Mouse (Mus musculus) limb, embryonic 15.5 days (tissue): Measurements from ENCODE around the gene Lap3. TPM values are rescaled to one million over a fixed set of nuclear protein-coding genes. Genes with fewer than 3 reads are reported as not detected.

ENCODE experiments used
- ATAC-seq: fragments of 200-750 bp; cut with Nextera tagmentation; 2 replicates; pipeline ENCODE4 v1.8.0; 2017; ENCODE audit warnings: low read depth, moderate TSS enrichment; ENCODE audit not compliant: insufficient number of reproducible peaks, low FRiP score, low TSS enrichment
- H3K27ac ChIP-seq: fragments of 300-500 bp; sonication (generic); 2 replicates; pipeline ENCODE4 v1.5.1; 2015; ENCODE audit warnings: moderate library complexity, mild to moderate bottlenecking, inconsistent platforms
- H3K27me3 ChIP-seq: fragments of 300-500 bp; sonication (generic); 2 replicates; pipeline ENCODE4 v1.6.1; 2015; ENCODE audit warnings: inconsistent platforms
- H3K36me3 ChIP-seq: fragments of 300-500 bp; sonication (generic); 2 replicates; pipeline ENCODE4 v1.6.1; 2015; ENCODE audit warnings: inconsistent platforms
- H3K4me1 ChIP-seq: fragments of 300-500 bp; sonication (generic); 2 replicates; pipeline ENCODE4 v1.6.1; 2015; ENCODE audit warnings: inconsistent platforms
- H3K4me2 ChIP-seq: fragments of 300-500 bp; sonication (generic); 2 replicates; pipeline ENCODE4 v1.6.1; 2015; ENCODE audit warnings: mild to moderate bottlenecking, inconsistent platforms
- H3K4me3 ChIP-seq: fragments of 300-500 bp; sonication (generic); 2 replicates; pipeline ENCODE4 v1.5.1; 2015; ENCODE audit warnings: mild to moderate bottlenecking, inconsistent platforms
- H3K9ac ChIP-seq: fragments of 300-500 bp; sonication (generic); 2 replicates; pipeline ENCODE4 v1.6.1; 2015; ENCODE audit warnings: inconsistent platforms
- H3K9me3 ChIP-seq: fragments of 300-500 bp; sonication (generic); 2 replicates; pipeline ENCODE4 v1.6.1; 2016; ENCODE audit warnings: inconsistent platforms
- WGBS: fragments of 180-500 bp; shearing (Covaris S2); methylation state at CpG from one replicate; pipeline ENCODE4 v1.1.7; 2015; 5-methylcytosine and 5-hydroxymethylcytosine counted together
- polyA plus RNA-seq: library from polyadenylated mRNA; unstranded; fragments of >200 nt; fragmentation: Nextera tagmentation; extraction: Ambion mirVana; gene quantifications from 2 replicates; pipeline ENCODE4 v1.2.1, GENCODE M21; 2015

The Lap3 gene
- polyA plus RNA-seq: 59.8 and 66.2 TPM in 2 replicates

DNA sequence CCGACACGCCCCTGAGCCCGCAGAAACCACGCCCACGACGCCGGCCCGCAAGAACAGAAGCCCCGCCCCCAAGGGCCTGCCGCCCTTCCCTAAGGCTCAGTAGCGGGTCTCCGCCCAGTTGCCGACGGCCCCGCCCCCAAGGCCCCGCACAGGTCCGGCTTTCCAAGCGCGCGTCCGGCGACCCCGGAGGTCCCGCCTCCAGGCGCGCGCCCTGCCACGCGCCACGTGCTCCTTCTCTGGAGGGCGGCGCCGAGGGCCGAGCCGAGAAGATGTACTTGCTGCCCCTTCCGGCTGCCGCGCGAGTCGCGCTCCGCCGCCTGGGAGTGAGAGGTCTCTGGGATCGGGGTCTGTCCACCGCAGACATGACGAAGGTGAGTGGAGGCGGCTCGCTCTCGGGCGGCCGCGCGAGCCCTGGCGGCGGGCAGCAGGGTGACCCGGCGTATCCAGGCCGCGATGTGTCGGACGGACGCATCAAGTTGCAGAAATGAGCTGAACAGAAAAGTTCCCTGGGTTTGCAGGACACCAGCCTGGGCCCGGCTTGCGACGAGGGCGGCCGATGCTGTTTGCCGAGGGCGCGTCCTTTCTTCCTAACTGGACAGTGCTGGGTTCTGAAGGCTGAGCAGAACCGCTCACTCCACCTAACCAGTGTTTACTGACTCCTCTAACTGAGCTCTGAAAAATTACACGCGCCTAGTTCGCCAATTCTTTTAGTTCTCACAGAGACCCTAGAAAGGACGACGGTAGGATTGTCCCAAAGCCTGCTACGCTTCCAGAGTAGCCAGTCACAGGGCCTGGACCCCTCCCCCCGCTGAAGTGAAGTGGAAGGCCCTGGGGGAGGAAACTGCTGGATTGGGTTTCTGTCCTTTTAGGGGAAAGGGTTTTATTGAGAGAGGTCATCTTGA is at the start of gene Lap3:
Gene Lap3, plus strand, starts transcription at position 184 of the 902 bp plus-strand sequence.
- Histone ChIP-seq H3K4me1 (peaks cover 11% of the 10 kb centered on the region), H3K9ac (peak within 1 kb of the TSS; percentile 75), H3K36me3 (peaks cover 21% of the 10 kb centered on the region), H3K27ac (peak within 1 kb of the TSS; percentile 70), H3K9me3 (no peaks in the 10 kb centered on the region), H3K27me3 (no peaks in the 10 kb centered on the region), H3K4me2 (peak within 1 kb of the TSS; percentile 57), H3K4me3 (peak within 1 kb of the TSS; percentile 64)
- peak; percentile 92 for ATAC-seq
- WGBS: under 1% methylated on average over 78 of the region's 78 CpGs

DNA sequence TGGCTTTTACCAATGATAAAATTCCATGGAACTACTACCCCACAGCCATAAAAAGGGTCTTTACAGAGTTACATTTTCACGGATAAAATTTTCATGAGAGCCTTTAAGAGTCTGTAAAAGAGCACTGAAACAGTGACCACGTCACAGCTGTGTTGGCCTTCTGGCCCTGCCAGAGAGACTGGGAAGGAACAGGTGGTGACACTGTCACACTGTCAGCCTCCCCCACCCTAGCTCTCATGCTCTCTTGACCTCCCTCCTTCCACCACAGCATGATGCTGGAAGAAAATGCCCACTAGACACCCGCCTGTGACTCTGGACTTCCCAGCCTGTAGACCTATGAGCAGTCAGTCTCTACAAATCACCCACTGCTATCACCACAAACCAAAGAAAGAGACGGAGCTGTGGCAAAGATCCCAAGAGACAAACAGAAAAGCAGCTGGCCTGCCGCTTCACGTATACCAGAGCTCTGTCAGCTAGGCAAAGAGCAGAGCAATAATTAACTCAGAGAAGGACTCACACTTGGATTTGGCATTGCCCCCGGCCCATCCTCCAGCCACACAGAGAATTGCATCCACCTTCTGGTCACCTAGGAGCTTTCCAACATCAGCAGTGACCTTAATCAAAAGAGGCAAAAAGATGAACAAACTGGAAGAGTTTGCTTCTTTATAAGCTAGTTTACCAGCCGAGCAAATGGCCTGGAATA is 48.9 kb upstream of the Lap3 start:
- H3K4me2 ChIP-seq: no peak overlapping the region
- WGBS: 69% methylated on average over 8 of the region's 8 CpGs

DNA sequence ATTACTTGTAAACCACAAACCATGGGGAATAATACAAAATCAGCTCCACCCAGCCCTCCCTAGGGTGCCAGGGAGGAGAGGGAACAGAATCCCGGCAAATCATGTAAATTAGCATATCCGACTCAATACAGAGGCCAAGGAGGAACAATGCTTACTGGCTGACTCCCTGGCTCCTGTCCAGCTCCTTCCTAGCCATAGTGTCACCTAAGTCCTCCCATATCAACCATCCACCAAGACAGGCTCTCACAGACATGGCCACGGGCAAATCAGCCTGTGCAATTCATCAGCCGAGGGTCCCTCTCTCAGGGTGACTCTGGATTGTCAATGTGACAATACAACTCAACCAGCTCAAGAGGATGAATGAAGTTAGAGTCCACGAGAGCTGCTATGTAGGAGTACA is 44.5 kb upstream of the Lap3 start:
- WGBS: 57% methylated on average over 5 of the region's 5 CpGs
- peak overlapping the region; percentile 74; the same call in 1 of the 2 replicates for H3K4me3 ChIP-seq

More for the DNA sequence above, 48.9 kb upstream of the Lap3 start:
- Histone ChIP-seq H3K4me1 (peaks cover 12% of the 10 kb centered on the region), H3K36me3 (peaks cover 24% of the 10 kb centered on the region), H3K4me3 (no peak overlapping the region), H3K27ac (no peak overlapping the region), H3K27me3 (no peaks in the 10 kb centered on the region), H3K9ac (no peak overlapping the region), H3K9me3 (no peaks in the 10 kb centered on the region)
- no peak for ATAC-seq

DNA sequence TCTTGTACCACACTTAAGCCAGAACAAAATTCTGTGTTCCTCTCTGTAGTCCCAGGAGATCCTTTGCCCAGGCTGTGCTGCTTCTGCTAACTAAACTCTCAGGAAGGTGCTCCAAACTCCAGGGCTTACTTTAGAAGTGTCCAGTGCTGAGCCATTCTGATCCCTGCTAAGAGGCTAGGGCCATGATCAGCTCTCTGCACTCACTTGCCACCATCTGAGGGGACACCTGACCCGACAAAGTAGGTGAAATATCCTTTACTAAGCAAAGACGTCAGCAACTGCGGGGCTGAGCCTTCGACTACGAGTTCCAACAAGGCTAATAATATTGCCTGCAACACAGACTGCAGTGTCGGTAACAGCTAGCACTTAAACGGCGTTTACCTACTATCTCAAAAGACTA is 44.0 kb upstream of the Lap3 start:
- peak overlapping the region; percentile 95 for H3K4me2 ChIP-seq
- H3K4me3 ChIP-seq: peak overlapping the region; percentile 74
- no peak for ATAC-seq
- H3K9me3 ChIP-seq: no peaks in the 10 kb centered on the region
- peak overlapping the region; percentile 61 for H3K9ac ChIP-seq
- no peak overlapping the region for H3K27ac ChIP-seq
- 2% methylated on average over 8 of the region's 8 CpGs for WGBS
- H3K36me3 ChIP-seq: peaks cover 5% of the 10 kb centered on the region; the same call in 1 of the 2 replicates
- H3K27me3 ChIP-seq: no peaks in the 10 kb centered on the region
- peaks cover 14% of the 10 kb centered on the region for H3K4me1 ChIP-seq

More for the DNA sequence above, 44.5 kb upstream of the Lap3 start:
- Histone ChIP-seq H3K9me3 (no peaks in the 10 kb centered on the region), H3K36me3 (peaks cover 8% of the 10 kb centered on the region; the same call in 1 of the 2 replicates), H3K9ac (no peak overlapping the region; the same call in 1 of the 2 replicates), H3K4me2 (peak overlapping the region; percentile 95), H3K27ac (no peak overlapping the region), H3K4me1 (peaks cover 14% of the 10 kb centered on the region), H3K27me3 (no peaks in the 10 kb centered on the region)
- ATAC-seq: no peak

DNA sequence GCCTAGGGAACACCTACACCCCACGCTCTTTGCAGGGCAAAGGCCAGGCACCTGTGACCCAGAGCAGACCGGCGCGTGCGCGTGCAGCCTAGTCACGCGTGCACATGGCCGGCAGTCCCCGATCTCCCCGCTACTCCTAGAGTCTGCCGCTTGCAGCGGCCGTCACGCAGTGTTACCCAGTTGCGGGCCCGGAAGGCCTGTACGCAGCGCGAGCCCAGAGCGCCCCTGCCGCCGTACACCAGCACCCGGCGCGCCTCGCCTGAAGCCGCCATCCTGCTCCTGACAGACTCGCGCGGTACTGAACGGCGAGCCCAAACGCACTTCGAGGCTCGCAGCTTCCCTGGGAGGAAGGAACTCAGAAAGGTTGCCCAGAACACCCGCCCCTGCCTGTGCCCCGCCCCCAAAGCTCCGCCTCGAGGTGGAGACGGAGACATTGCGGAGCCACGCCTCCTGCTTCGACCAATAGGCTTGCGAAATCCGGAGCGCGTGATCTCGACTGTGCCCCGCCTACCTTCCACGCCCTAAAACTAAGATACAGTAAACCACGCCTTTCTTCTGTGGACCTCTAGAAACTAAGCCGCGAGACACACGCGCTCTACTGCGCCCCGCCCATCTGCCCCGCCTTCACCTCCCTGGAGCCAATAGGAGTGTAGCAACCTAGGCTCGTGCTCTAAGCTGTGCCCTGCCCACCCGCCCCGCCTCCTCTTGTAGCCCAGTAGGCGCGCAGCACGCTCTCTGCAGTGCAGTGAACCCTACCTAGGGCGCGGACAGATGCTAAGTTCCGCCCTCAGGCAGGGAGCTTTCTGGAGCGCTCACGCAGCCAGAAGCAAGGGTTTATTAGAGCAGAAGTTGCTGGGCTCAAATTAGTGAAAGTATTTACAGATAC is 43.1 kb upstream of the Lap3 start, which contains the start of gene Qdpr:
Gene Qdpr, minus strand, starts transcription at position 406 of the 886 bp plus-strand sequence.
- WGBS: under 1% methylated on average over 70 of the region's 70 CpGs
- H3K9me3 ChIP-seq: no peaks in the 10 kb centered on the region
- H3K27me3 ChIP-seq: no peaks in the 10 kb centered on the region
- peak within 1 kb of the TSS; percentile 61 for H3K9ac ChIP-seq
- ATAC-seq: peak; percentile 100
- peak within 1 kb of the TSS; percentile 95 for H3K4me2 ChIP-seq
- H3K4me1 ChIP-seq: peaks cover 14% of the 10 kb centered on the region
- H3K27ac ChIP-seq: peak within 1 kb of the TSS; percentile 79
- H3K4me3 ChIP-seq: peak within 1 kb of the TSS; percentile 74
- H3K36me3 ChIP-seq: peaks cover 2% of the 10 kb centered on the region; the same call in 1 of the 2 replicates

DNA sequence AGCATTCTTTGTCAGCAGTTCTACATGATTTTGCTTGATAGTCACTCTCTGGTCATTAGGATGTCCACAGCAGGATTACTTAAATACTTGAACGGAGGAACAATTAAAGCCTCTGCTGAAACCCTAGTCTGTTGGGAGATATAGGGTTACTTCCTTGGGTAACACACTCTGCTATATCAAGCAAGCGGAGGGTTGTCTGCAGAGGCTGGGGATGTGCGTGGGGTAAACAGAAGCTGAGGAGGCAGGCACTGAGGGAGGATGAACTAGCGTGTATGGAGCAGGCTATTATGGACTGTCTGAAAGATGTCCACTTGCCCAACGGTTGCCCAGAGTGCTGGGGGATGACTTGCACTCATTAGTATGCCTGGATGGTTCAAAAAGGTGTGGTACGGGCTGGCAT is 39.7 kb upstream of the Lap3 start, which contains the start of gene Clrn2:
Gene Clrn2, plus strand, starts transcription at position 301 of the 400 bp plus-strand sequence.
- ATAC-seq: no peak
- H3K27ac ChIP-seq: no peak within 1 kb of the TSS
- WGBS: 60% methylated on average over 6 of the region's 6 CpGs
- H3K9ac ChIP-seq: no peak within 1 kb of the TSS
- no peaks in the 10 kb centered on the region for H3K9me3 ChIP-seq
- no peaks in the 10 kb centered on the region for H3K27me3 ChIP-seq
- no peak within 1 kb of the TSS for H3K4me3 ChIP-seq
- no peak within 1 kb of the TSS for H3K4me2 ChIP-seq
- no peaks in the 10 kb centered on the region for H3K36me3 ChIP-seq
- H3K4me1 ChIP-seq: peaks cover 11% of the 10 kb centered on the region

DNA sequence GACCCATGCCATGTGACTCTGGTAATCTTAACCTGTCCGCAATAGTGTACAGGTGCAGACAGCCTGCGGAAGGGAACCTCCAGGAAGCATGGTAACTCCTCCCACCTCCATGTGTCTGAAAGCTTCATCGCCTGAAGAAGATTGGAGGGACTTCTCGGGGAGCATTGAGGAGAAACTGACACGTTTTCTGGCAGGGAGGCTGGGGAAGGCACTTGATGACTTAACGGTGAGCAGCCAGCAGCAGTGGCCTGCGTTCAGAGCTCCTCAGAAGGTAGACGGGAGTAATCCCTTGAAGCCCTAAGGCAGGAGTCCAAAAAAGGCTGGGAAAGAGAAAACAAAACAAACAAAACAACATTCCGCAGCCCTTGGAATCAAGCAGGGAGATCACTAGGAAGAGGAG is 38.7 kb upstream of the Lap3 start:
- H3K4me3 ChIP-seq: no peak overlapping the region
- H3K9me3 ChIP-seq: no peaks in the 10 kb centered on the region

DNA sequence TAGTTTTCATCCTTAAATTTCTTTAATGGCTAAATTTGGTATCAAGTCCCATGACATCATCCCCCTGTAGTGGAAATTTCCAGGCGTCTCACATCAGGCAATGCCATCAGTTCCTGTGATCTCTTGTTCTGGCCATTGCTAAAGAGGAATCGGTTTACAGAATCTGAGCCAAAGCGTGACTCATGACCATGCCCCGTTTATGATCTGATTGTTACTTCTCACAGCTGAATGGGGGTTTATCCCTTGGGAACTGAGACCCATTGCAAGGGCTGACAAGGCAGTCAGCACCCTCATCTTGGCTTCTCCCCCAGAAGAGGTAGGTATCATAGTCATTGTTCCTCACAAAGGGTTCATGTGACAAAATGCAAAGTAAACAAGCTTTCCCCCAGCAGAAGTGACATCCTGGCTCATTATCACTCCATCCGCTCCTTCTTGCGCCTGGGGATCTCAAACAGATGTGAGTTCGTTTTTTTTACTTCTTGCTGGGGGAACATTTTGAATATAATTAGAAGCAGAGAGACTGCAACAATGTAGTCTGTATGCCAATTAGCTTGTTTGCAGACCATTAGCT is 20.2 kb upstream of the Lap3 start:
- no peak overlapping the region for H3K9ac ChIP-seq
- no peaks in the 10 kb centered on the region for H3K27me3 ChIP-seq
- no peak overlapping the region for H3K4me3 ChIP-seq
- no peak overlapping the region for H3K27ac ChIP-seq
- H3K36me3 ChIP-seq: no peaks in the 10 kb centered on the region
- 24% methylated on average over 7 of the region's 7 CpGs for WGBS
- ATAC-seq: no peak
- H3K4me1 ChIP-seq: peaks cover 12% of the 10 kb centered on the region; the same call in 1 of the 2 replicates
- H3K4me2 ChIP-seq: no peak overlapping the region
- H3K9me3 ChIP-seq: no peaks in the 10 kb centered on the region

More for the DNA sequence above, 38.7 kb upstream of the Lap3 start:
- Histone ChIP-seq H3K36me3 (no peaks in the 10 kb centered on the region), H3K27ac (no peak overlapping the region), H3K4me2 (no peak overlapping the region), H3K27me3 (no peaks in the 10 kb centered on the region), H3K4me1 (peaks cover under 1% of the 10 kb centered on the region; the same call in 1 of the 2 replicates), H3K9ac (no peak overlapping the region)
- WGBS: 33% methylated on average over 9 of the region's 9 CpGs
- no peak for ATAC-seq

DNA sequence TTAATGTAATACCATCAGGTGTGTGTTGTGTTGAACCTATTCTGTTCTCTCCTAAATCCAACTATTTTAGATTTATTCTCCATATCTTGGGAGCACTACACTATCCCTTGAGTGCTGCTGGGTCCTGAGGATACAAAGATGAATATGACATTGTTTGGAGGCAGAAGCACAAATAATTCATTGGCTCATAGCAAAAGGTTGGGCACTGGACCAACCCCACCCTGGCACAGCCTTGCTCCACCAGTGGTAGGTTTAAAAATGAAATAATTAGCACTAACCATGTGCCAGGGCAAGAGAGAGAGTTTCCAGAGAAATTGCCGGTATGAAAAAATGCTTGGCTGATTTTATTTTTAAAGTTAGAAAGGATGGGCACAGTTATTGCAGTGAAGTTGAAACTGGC is 19.7 kb upstream of the Lap3 start:
- Histone ChIP-seq H3K27ac (no peak overlapping the region), H3K27me3 (no peaks in the 10 kb centered on the region), H3K9me3 (no peaks in the 10 kb centered on the region), H3K9ac (no peak overlapping the region), H3K4me1 (peaks cover 12% of the 10 kb centered on the region; the same call in 1 of the 2 replicates), H3K4me3 (no peak overlapping the region), H3K4me2 (no peak overlapping the region), H3K36me3 (no peaks in the 10 kb centered on the region)
- WGBS: 64% methylated on average over 1 of the region's 1 CpGs
- ATAC-seq: no peak

DNA sequence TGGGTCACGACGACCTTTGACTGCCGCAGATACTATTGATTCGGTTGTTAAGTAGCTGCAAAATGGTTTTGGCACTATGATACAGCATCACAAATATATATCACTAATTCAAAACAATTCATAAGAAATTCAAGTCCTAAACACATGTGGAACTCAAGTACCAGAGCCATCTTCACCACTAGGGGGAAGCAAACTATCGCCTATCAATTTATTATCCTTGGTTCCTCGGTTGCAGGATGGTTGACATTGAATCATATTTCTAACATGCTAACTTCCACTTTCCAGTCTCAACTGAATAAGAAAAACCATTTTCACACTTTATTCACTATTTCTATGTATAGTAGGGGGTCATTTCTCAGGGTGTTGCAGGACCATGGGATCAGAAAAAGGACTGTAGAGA is 19.0 kb upstream of the Lap3 start:
- 31% methylated on average over 6 of the region's 6 CpGs for WGBS
- H3K27me3 ChIP-seq: no peaks in the 10 kb centered on the region
- ATAC-seq: no peak
- no peaks in the 10 kb centered on the region for H3K36me3 ChIP-seq
- H3K9me3 ChIP-seq: no peaks in the 10 kb centered on the region
- H3K4me3 ChIP-seq: no peak overlapping the region
- H3K9ac ChIP-seq: no peak overlapping the region
- no peak overlapping the region for H3K27ac ChIP-seq
- H3K4me1 ChIP-seq: peaks cover 12% of the 10 kb centered on the region; the same call in 1 of the 2 replicates
- no peak overlapping the region for H3K4me2 ChIP-seq

DNA sequence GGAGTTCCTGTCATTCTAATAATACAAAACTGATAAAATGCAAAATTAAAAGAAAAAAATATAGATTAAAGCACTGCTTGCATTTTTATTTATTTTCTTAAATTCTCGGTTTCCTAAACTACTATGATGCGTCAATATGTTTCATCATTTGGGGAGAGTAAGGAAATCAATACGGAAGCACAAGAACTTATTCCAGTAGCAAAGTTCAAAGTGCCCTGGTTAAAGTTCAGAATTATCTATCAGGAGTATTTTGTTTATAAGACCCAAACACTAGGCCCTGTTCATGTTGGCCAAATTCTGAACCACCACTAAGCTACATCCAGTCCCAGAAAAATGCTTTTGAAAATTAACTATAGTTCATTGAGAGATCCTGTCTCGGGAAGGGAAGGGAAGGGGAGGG is 18.4 kb upstream of the Lap3 start:
- no peak overlapping the region for H3K9ac ChIP-seq
- ATAC-seq: no peak
- H3K4me1 ChIP-seq: peaks cover 12% of the 10 kb centered on the region; the same call in 1 of the 2 replicates
- H3K4me2 ChIP-seq: no peak overlapping the region
- 77% methylated on average over 3 of the region's 4 CpGs for WGBS
- H3K4me3 ChIP-seq: no peak overlapping the region
- no peaks in the 10 kb centered on the region for H3K36me3 ChIP-seq
- H3K27ac ChIP-seq: no peak overlapping the region
- no peaks in the 10 kb centered on the region for H3K27me3 ChIP-seq
- H3K9me3 ChIP-seq: no peaks in the 10 kb centered on the region
